Mouse (Mus musculus): Measurements from ENCODE around the gene Nfib. TPM values are rescaled to one million over a fixed set of nuclear protein-coding genes. Genes with fewer than 3 reads are reported as not detected.

Gene Nfib
- polyA plus RNA-seq, 2 experiments, result 1.7 to 2.6 TPM

- no peak for ATAC-seq (ENCODE audit: insufficient read depth)
- no peak overlapping the region for H3K9ac ChIP-seq (replicated peaks)
- no peaks in the 10 kb centered on the region for H3K4me1 ChIP-seq (replicated peaks; ENCODE audit: control insufficient read depth in 2 of 2, insufficient read depth in 2 of 2, low read length in 1 of 2)
- H3K27me3 ChIP-seq (ENCODE audit: control insufficient read depth, insufficient read depth, low read length), result no peaks in the 10 kb centered on the region
- no peak overlapping the region for H3K4me3 ChIP-seq (ENCODE audit: insufficient read depth in 1 of 2, low read depth in 2 of 2, low read length in 2 of 2)
- no peaks in the 10 kb centered on the region for H3K9me3 ChIP-seq (ENCODE audit: control insufficient read depth, low read length)
- no peak for DNase-seq (ENCODE audit: low read depth in 3 of 3, low spot score in 3 of 3)
- TF ChIP-seq CTCF (IDR thresholded peaks at IDR 0.05; ENCODE audit: low read depth) (no peak), EP300 (IDR thresholded peaks at IDR 0.05; ENCODE audit: low read depth) (no peak)
- no peak overlapping the region for H3K27ac ChIP-seq
- H3K4me2 ChIP-seq (ENCODE audit: low read depth), result no peak overlapping the region
- 53% methylated on average over 6 of the region's 6 CpGs for WGBS (ENCODE audit: insufficient replicate concordance)
- no peaks in the 10 kb centered on the region for H3K36me3 ChIP-seq (replicated peaks; ENCODE audit: control insufficient read depth, insufficient read depth, low read depth)
Measured at GRCm38 (mm10) chr4:82316168-82316567, 389.4 kb downstream of the Nfib start.

GRCm38 (mm10) chr4:82315710-82316109, 389.8 kb downstream of the Nfib start:
- no peak for DNase-seq (ENCODE audit: low read depth in 3 of 3, low spot score in 3 of 3)
- Histone ChIP-seq H3K27ac (no peak overlapping the region), H3K9me3 (ENCODE audit: control insufficient read depth, low read length) (no peaks in the 10 kb centered on the region), H3K27me3 (ENCODE audit: control insufficient read depth, insufficient read depth, low read length) (no peaks in the 10 kb centered on the region), H3K4me3 (ENCODE audit: insufficient read depth in 1 of 2, low read depth in 2 of 2, low read length in 2 of 2) (no peak overlapping the region), H3K4me1 (replicated peaks; ENCODE audit: control insufficient read depth in 2 of 2, insufficient read depth in 2 of 2, low read length in 1 of 2) (no peaks in the 10 kb centered on the region), H3K4me2 (ENCODE audit: low read depth) (no peak overlapping the region), H3K9ac (replicated peaks) (no peak overlapping the region), H3K36me3 (replicated peaks; ENCODE audit: control insufficient read depth, insufficient read depth, low read depth) (no peaks in the 10 kb centered on the region)
- no peak for ATAC-seq (ENCODE audit: insufficient read depth)
- WGBS (ENCODE audit: insufficient replicate concordance), result 36% methylated on average over 2 of the region's 2 CpGs
- TF ChIP-seq EP300 (IDR thresholded peaks at IDR 0.05; ENCODE audit: low read depth) (no peak), CTCF (IDR thresholded peaks at IDR 0.05; ENCODE audit: low read depth) (no peak)

GRCm38 (mm10) chr4:82310924-82311734, 394.4 kb downstream of the Nfib start:
- H3K4me3 ChIP-seq (ENCODE audit: insufficient read depth in 1 of 2, low read depth in 2 of 2, low read length in 2 of 2), result no peak overlapping the region
- DNase-seq (ENCODE audit: low read depth in 3 of 3, low spot score in 3 of 3), result no peak
- TF ChIP-seq CTCF (IDR thresholded peaks at IDR 0.05; ENCODE audit: low read depth) (no peak), EP300 (IDR thresholded peaks at IDR 0.05; ENCODE audit: low read depth) (no peak)
- WGBS (ENCODE audit: insufficient replicate concordance), result 49% methylated on average over 11 of the region's 11 CpGs
- no peak overlapping the region for H3K4me2 ChIP-seq (ENCODE audit: low read depth)
- no peaks in the 10 kb centered on the region for H3K9me3 ChIP-seq (ENCODE audit: control insufficient read depth, low read length)
- H3K36me3 ChIP-seq (replicated peaks; ENCODE audit: control insufficient read depth, insufficient read depth, low read depth), result no peaks in the 10 kb centered on the region
- no peak overlapping the region for H3K9ac ChIP-seq (replicated peaks)
- no peaks in the 10 kb centered on the region for H3K27me3 ChIP-seq (ENCODE audit: control insufficient read depth, insufficient read depth, low read length)
- H3K27ac ChIP-seq, result no peak overlapping the region
- no peaks in the 10 kb centered on the region for H3K4me1 ChIP-seq (replicated peaks; ENCODE audit: control insufficient read depth in 2 of 2, insufficient read depth in 2 of 2, low read length in 1 of 2)
- ATAC-seq (ENCODE audit: insufficient read depth), result no peak

GRCm38 (mm10) chr4:82306045-82306444, 399.5 kb downstream of the Nfib start:
- H3K4me3 ChIP-seq (ENCODE audit: insufficient read depth in 1 of 2, low read depth in 2 of 2, low read length in 2 of 2), result no peak overlapping the region
- H3K36me3 ChIP-seq (replicated peaks; ENCODE audit: control insufficient read depth, insufficient read depth, low read depth), result no peaks in the 10 kb centered on the region
- 43% methylated on average over 6 of the region's 6 CpGs for WGBS (ENCODE audit: insufficient replicate concordance)
- TF ChIP-seq EP300 (IDR thresholded peaks at IDR 0.05; ENCODE audit: low read depth) (no peak), CTCF (IDR thresholded peaks at IDR 0.05; ENCODE audit: low read depth) (no peak)
- ATAC-seq (ENCODE audit: insufficient read depth) (no peak), DNase-seq (ENCODE audit: low read depth in 3 of 3, low spot score in 3 of 3) (no peak)
- H3K9me3 ChIP-seq (ENCODE audit: control insufficient read depth, low read length), result no peaks in the 10 kb centered on the region
- H3K9ac ChIP-seq (replicated peaks), result no peak overlapping the region
- no peak overlapping the region for H3K27ac ChIP-seq
- H3K4me2 ChIP-seq (ENCODE audit: low read depth), result no peak overlapping the region
- no peaks in the 10 kb centered on the region for H3K27me3 ChIP-seq (ENCODE audit: control insufficient read depth, insufficient read depth, low read length)
- peaks cover 0 to 2% of the 10 kb centered on the region in 2 experiments; a peak in 1 of 4 replicates for H3K4me1 ChIP-seq (replicated peaks; ENCODE audit: control insufficient read depth in 2 of 2, insufficient read depth in 2 of 2, low read length in 1 of 2)

GRCm38 (mm10) chr4:82304148-82304871, 401.2 kb downstream of the Nfib start:
- no peak overlapping the region for H3K27ac ChIP-seq
- H3K4me2 ChIP-seq (ENCODE audit: low read depth), result no peak overlapping the region
- no peak for DNase-seq (ENCODE audit: low read depth in 3 of 3, low spot score in 3 of 3)

More at GRCm38 (mm10) chr4:82304148-82304871, 401.2 kb downstream of the Nfib start:
- ATAC-seq (ENCODE audit: insufficient read depth), result no peak
- Histone ChIP-seq H3K36me3 (replicated peaks; ENCODE audit: control insufficient read depth, insufficient read depth, low read depth) (no peaks in the 10 kb centered on the region), H3K4me1 (replicated peaks; ENCODE audit: control insufficient read depth in 2 of 2, insufficient read depth in 2 of 2, low read length in 1 of 2) (peaks cover 0 to 2% of the 10 kb centered on the region in 2 experiments; a peak in 1 of 4 replicates), H3K9ac (replicated peaks) (no peak overlapping the region), H3K27me3 (ENCODE audit: control insufficient read depth, insufficient read depth, low read length) (no peaks in the 10 kb centered on the region), H3K4me3 (ENCODE audit: insufficient read depth in 1 of 2, low read depth in 2 of 2, low read length in 2 of 2) (no peak overlapping the region), H3K9me3 (ENCODE audit: control insufficient read depth, low read length) (no peaks in the 10 kb centered on the region)
- WGBS (ENCODE audit: insufficient replicate concordance), result 27% methylated on average over 17 of the region's 17 CpGs
- TF ChIP-seq EP300 (IDR thresholded peaks at IDR 0.05; ENCODE audit: low read depth) (no peak), CTCF (IDR thresholded peaks at IDR 0.05; ENCODE audit: low read depth) (no peak)

All from liver, embryonic 14.5 days (tissue).